Mouse (Mus musculus) forebrain, embryonic 15.5 days (tissue): Measurements from ENCODE around the gene Gm49630. TPM values are rescaled to one million over a fixed set of nuclear protein-coding genes. Genes with fewer than 3 reads are reported as not detected.

ENCODE experiments used
- polyA plus RNA-seq: library from polyadenylated mRNA; unstranded; fragments of >200 nt; fragmentation: Nextera tagmentation; extraction: Ambion mirVana; gene quantifications from 2 replicates; pipeline ENCODE4 v1.2.1, GENCODE M21; 2015

Gm49630 gene
- polyA plus RNA-seq, 1 experiment from 2014 or later, result not detected

Other genes with a start within 250 kb of the Gm49630 start
- 23.0 and 25.0 TPM in 2 replicates for gene Rps6ka2, start 201.9 kb downstream of the Gm49630 start, polyA plus RNA-seq
- not detected in 2 replicates for gene Tcp10a, start 47.3 kb downstream of the Gm49630 start, polyA plus RNA-seq
- gene Ttll2, start 19.3 kb downstream of the Gm49630 start, polyA plus RNA-seq, result not detected in 2 replicates
- gene Unc93a2, start 13.5 kb upstream of the Gm49630 start, polyA plus RNA-seq, result not detected in 2 replicates